In genomic region chr19:47282688-47283215, GRCm38 (mm10) we compare ENCODE assay signal across 17 mouse cellular contexts.
DNase-seq lines count a peak whose midpoint lies in the region; ATAC-seq and TF ChIP-seq lines count a peak whose summit lies in the region.
"Had no signal": no experiment of that assay in that cellular context is flagged by ENCODE, and none has a peak within 500 bp of the region (broad histone marks: within the 10 kb centered on the region; RNA-seq: fewer than 3 reads in every experiment).

No protein-coding gene starts in this region.

- no peaks in the 10 kb centered on the region for H3K27me3 ChIP-seq in heart, adult 2 months (ENCODE audit: control insufficient read depth, insufficient read depth, low read length)
- no peaks in the 10 kb centered on the region for H3K27me3 ChIP-seq in stomach, embryonic 16.5 days (ENCODE audit: control insufficient read depth, insufficient read depth, low read length)
- H3K27me3 ChIP-seq: heart, embryonic 12.5 days had no signal

- no peak overlapping the region for H3K9ac ChIP-seq in heart, adult 2 months (ENCODE audit: low read depth, low read length)
- peak overlapping the region; percentile 12; the same call in 1 of the 2 replicates for H3K9ac ChIP-seq in stomach, embryonic 16.5 days (ENCODE audit: low read length)
- H3K9ac ChIP-seq: heart, embryonic 12.5 days had no signal

- WGBS in heart, adult 2 months, result 93% methylated on average over 17 of the region's 17 CpGs
- 94% methylated on average over 17 of the region's 17 CpGs for WGBS in stomach, embryonic 16.5 days

- intact Hi-C loops in heart, adult 2 months (cut with DNase I), result no loop called here
- intact Hi-C loops in heart, postnatal 25 days (cut with DNase I), result no loop called here
- intact Hi-C loops in left cerebral cortex, adult 2 months (cut with DNase I), result no loop called here

- no peaks in the 10 kb centered on the region for H3K79me2 ChIP-seq in heart, adult 2 months (replicated peaks; ENCODE audit: control insufficient read depth, insufficient read depth, low read length)

- no peak for TF ChIP-seq CTCF in heart, adult 2 months (IDR thresholded peaks at IDR 0.05)
- TF ChIP-seq CTCF in left cerebral cortex, adult 2 months (IDR thresholded peaks at IDR 0.05), result no peak

- H3K27ac ChIP-seq in heart, adult 2 months, result peak overlapping the region; percentile 78
- H3K27ac ChIP-seq in left cerebral cortex, adult 2 months, result peak overlapping the region; percentile 28; the same call in 1 of the 2 replicates
- peak overlapping the region; percentile 79 for H3K27ac ChIP-seq in stomach, embryonic 16.5 days (ENCODE audit: low read length)
- H3K27ac ChIP-seq: macrophage had no signal

- no peak for DNase-seq in heart, adult 2 months
- DNase-seq in heart, postnatal 25 days (ENCODE audit: low spot score), result no peak
- DNase-seq in left cerebral cortex, adult 2 months (ENCODE audit: extremely low spot score in 1 of 2, low spot score in 2 of 2), result no peak
- DNase-seq in left cerebral cortex, adult 18-20 months (ENCODE audit: low spot score in 2 of 2), result no peak
- peak; percentile 60 for DNase-seq in brain, adult 2 months (ENCODE audit: low read depth, low spot score)
- DNase-seq in thymus, adult 18-20 months, result no peak
- DNase-seq: cerebellum, adult 11 months; cerebellum, postnatal 25 days; gastrocnemius, postnatal 25 days; layer of hippocampus, adult 9-11 months; lung, adult 2 months; right cerebral cortex, postnatal 25 days; thymus, adult 2 months had no signal

- H3K4me1 ChIP-seq in heart, adult 2 months (ENCODE audit: control insufficient read depth, insufficient read depth, low read length), result peaks cover 29% of the 10 kb centered on the region
- H3K4me1 ChIP-seq in stomach, embryonic 16.5 days (ENCODE audit: control insufficient read depth, insufficient read depth, low read length), result peaks cover 37% of the 10 kb centered on the region

- no peak overlapping the region for H3K4me3 ChIP-seq in heart, adult 2 months
- H3K4me3 ChIP-seq in left cerebral cortex, adult 2 months, result no peak overlapping the region
- no peak overlapping the region for H3K4me3 ChIP-seq in stomach, embryonic 16.5 days (replicated peaks; ENCODE audit: low read length)
- H3K4me3 ChIP-seq: heart, embryonic 12.5 days had no signal

- TF ChIP-seq EP300 in heart, adult 2 months (IDR thresholded peaks at IDR 0.05; ENCODE audit: insufficient read depth, low read depth, low read length), result no peak

- H3K4me2 ChIP-seq in stomach, embryonic 16.5 days (ENCODE audit: low read depth, low read length), result no peak overlapping the region
- H3K4me2 ChIP-seq: heart, embryonic 12.5 days; midbrain, embryonic 11.5 days had no signal

- ATAC-seq in stomach, embryonic 16.5 days (ENCODE audit: insufficient read depth, low FRiP score), result no peak

- TF ChIP-seq POLR2A in heart, adult 2 months (IDR thresholded peaks at IDR 0.05; ENCODE audit: insufficient read depth, low read depth, low read length), result no peak

- no peaks in the 10 kb centered on the region for H3K9me3 ChIP-seq in stomach, embryonic 16.5 days (replicated peaks; ENCODE audit: control insufficient read depth, low read length)
- H3K9me3 ChIP-seq: heart, embryonic 12.5 days had no signal

- peaks cover 3% of the 10 kb centered on the region for H3K36me3 ChIP-seq in heart, adult 2 months (ENCODE audit: control insufficient read depth, insufficient read depth, low read length)
- peaks cover 4% of the 10 kb centered on the region for H3K36me3 ChIP-seq in stomach, embryonic 16.5 days (ENCODE audit: control insufficient read depth, insufficient read depth, low read length)

Comparison
In these comparisons a context has a peak if more than half of its experiments do, and no peak if none do; other contexts are left out.
1. H3K27ac ChIP-seq: peak in every context shown above with its lines; median percentile 79 in stomach, embryonic 16.5 days; 78 in heart, adult 2 months; 28 in left cerebral cortex, adult 2 months.